Mouse (Mus musculus): Measurements from ENCODE around the gene Slc1a4. TPM values are rescaled to one million over a fixed set of nuclear protein-coding genes. Genes with fewer than 3 reads are reported as not detected.

The Slc1a4 gene
- polyA plus RNA-seq (2017; shearing (Covaris generic)), result under 1 TPM; 0.18 to 0.33 TPM

DNA sequence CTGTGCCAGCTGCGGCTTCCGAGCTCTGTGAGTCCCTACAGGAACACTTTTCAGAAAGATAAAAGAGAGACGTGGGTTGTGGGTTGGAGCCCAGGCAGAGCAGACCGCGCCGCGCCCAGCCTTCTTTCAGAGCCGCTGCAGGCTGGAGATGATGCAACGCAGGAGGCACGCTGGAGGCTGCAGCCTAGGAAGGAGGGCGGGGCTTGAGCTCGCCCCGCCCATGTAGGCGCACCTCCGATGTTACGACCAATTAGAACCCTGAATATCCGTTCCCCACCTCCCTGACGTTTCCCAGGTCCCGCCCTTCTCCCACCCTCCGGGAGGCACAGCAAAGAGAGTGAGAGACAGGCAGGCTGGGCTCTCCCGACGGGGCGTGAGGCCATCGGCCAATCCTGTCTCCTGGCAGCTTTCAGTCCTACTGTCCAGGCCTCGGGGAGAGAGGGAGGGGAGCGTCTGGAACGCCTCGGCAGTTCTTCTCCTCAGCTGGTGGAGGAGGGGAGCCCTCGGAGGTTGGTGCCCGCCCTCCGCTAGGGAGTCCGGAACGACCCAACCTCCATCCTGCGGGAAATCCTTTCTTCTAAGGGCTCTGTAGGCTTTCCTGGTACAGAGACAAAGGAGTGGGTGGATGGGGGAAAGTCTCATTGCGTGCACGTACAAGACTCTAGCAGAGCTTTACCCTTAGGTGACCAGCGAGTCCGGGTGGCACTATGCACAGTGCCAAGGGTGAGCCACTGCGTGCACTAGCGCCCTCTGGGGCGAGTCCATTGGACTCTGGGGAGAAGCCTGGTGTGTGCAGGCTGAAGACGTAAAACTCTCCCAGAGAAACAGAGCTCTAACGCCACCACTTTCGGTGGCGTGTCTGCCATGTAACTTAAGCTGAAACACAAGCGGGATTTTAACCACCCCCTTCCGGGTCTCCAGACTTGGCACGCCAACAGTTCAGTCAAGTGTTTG lies at the start of gene Slc1a4:
Gene Slc1a4 (minus strand): TSS at position 153 of the 954 bp plus-strand sequence.

Other genes starting within 250 kb of the Slc1a4 start
- gene Actr2, start 219.8 kb downstream of the Slc1a4 start, polyA plus RNA-seq (2017; shearing (Covaris generic)), result 100 to 1,000 TPM; 150 to 153 TPM
- gene Rab1a, start 131.3 kb downstream of the Slc1a4 start, polyA plus RNA-seq (2017; shearing (Covaris generic)), result 100 to 1,000 TPM; 107 to 118 TPM
- gene Cep68, start 83.3 kb downstream of the Slc1a4 start, polyA plus RNA-seq (2017; shearing (Covaris generic)), result 10 to 100 TPM; 22.3 to 28.2 TPM
- gene Sertad2, start 210.5 kb upstream of the Slc1a4 start, polyA plus RNA-seq (2017; shearing (Covaris generic)), result 10 to 100 TPM; 16.6 to 24.8 TPM